Mouse (Mus musculus): ENCODE data around the gene Xrra1. TPM values are rescaled to one million over a fixed set of nuclear protein-coding genes. Genes with fewer than 3 reads are reported as not detected.
"Not testable (repeated sequence)": the region's sequence is repeated elsewhere in the genome, so short reads cannot be mapped to it uniquely, and the experiment has no call there.

Xrra1 gene
- polyA plus RNA-seq (2016; fragmentation: Nextera tagmentation; extraction: Ambion mirVana): 0.46 and 0.85 TPM in 2 replicates

DNA sequence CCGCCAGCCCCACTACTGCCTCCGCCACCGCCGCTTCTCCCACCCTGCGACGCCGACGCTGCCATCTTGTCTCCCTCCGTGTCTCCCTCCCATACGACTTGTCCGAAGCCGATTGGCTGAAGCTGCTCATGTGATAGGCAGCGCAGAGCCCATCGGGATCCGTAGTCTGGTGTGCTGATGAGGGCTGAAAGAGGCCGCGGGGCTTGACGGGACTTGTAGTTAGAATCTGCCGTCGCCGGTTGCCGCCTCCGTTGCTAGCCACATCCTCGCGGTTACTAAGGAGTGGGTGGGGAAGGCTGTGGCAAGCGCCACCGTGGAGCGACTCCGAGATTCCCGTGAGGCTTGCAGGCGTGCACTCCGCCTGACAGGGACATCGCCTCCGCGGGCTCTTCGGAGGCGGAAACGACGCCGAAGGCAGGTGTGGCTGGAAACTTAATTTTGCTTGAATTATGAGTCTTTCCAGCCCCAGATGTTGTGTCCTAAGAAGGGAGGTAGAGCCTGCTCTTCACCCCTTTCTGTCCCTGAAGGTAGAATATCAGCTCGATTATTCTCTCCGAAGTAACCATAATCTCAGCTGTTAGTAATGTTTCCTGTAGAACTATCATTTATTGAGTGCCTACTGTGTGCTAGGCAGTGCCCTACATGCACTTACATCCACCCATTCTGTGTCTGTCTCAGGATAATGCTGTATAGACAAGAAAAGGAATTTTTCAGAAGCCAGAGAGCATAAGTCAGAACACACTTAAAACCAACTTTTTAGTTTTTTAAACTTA is at the start of gene Xrra1:
Xrra1 (plus strand) TSS at position 304 of the 773 bp plus-strand sequence.
- Histone ChIP-seq H3K27me3 (replicated peaks; ENCODE audit: low read depth, poor library complexity, severe bottlenecking) (no peaks in the 10 kb centered on the region), H3K27ac (replicated peaks) (peak within 1 kb of the TSS; percentile 95), H3K9me3 (no peaks in the 10 kb centered on the region), H3K4me1 (peaks cover 29% of the 10 kb centered on the region), H3K36me3 (replicated peaks) (peaks cover 29% of the 10 kb centered on the region), H3K4me3 (peak within 1 kb of the TSS; percentile 84)
- DNase-seq (ENCODE audit: low spot score): peak; percentile 98
- under 1% methylated on average over 42 of the region's 42 CpGs for WGBS

DNA sequence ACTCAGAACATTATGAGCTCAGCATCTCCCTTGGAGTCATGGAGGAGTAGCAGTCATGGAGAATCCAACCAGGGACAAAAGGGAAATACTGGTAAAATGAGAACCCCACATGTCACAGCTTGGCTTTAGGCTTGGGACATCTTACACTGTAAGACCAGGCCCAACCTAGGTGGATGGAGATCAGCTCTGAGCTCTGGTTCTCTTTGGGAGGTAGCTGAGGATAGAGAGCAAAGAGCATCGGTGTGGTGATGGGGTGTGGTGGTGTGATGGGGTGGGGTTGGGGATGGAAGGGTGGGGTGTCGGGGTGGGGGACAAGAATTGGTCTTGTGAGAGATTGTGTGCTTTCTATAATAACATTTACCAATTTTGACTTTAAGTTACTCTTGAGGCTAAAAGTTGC is 48.1 kb upstream of the Xrra1 start:
- Histone ChIP-seq H3K27me3 (replicated peaks; ENCODE audit: low read depth, poor library complexity, severe bottlenecking) (no peaks in the 10 kb centered on the region), H3K36me3 (replicated peaks) (peaks cover 7% of the 10 kb centered on the region), H3K4me3 (no peak overlapping the region), H3K27ac (replicated peaks) (no peak overlapping the region), H3K9me3 (no peaks in the 10 kb centered on the region), H3K4me1 (no peaks in the 10 kb centered on the region)
- no peak for DNase-seq (ENCODE audit: low spot score)
- 84% methylated on average over 2 of the region's 2 CpGs for WGBS

DNA sequence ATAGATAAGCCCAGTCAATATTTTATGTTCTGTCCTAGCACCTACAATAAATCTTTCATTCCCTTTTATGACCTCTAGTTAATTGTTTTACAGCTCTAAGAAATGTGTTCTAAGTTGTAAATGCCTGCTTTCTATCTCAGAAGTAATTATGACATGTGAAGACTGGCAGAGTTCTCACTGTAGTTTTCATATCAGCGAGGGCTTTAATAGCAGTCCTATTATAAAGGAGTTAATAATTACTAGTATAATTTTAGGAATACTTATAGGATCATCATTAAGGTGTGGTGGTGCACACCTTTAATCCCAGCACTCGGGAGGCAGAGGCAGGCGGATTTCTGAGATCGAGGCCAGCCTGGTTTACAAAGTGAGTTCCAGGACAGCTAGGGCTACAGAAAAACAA is 47.3 kb upstream of the Xrra1 start:
- Histone ChIP-seq H3K4me1 (no peaks in the 10 kb centered on the region), H3K36me3 (replicated peaks) (peaks cover 7% of the 10 kb centered on the region)
- 92% methylated on average over 4 of the region's 4 CpGs for WGBS

DNA sequence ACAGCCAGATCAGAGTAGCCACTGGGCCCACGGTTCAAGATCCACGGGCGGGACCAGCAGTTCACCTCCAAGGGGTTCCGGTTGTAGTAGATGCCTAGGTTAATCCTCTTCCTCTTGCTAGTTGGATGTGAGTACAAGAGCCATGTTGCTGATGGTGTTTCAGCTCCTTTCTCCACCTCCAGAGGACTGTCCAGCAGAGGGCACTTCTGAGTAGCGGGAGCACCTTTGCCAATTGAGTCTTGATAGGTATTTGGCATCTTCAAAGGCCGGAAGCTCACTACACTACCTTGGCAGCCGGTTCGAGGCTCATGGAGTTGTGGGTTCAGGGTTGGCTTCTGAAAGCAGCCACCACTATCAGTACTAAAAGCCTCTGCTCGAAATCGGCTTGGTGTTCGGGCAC is 45.5 kb upstream of the Xrra1 start:
- Histone ChIP-seq H3K9me3 (no peaks in the 10 kb centered on the region), H3K27ac (replicated peaks) (no peak overlapping the region), H3K36me3 (replicated peaks) (peaks cover 7% of the 10 kb centered on the region), H3K4me3 (no peak overlapping the region), H3K27me3 (replicated peaks; ENCODE audit: low read depth, poor library complexity, severe bottlenecking) (no peaks in the 10 kb centered on the region), H3K4me1 (no peaks in the 10 kb centered on the region)
- WGBS: 89% methylated on average over 11 of the region's 11 CpGs
- no peak for DNase-seq (ENCODE audit: low spot score)

More for the DNA sequence above, 47.3 kb upstream of the Xrra1 start:
- Histone ChIP-seq H3K27ac (replicated peaks) (no peak overlapping the region), H3K9me3 (no peaks in the 10 kb centered on the region), H3K27me3 (replicated peaks; ENCODE audit: low read depth, poor library complexity, severe bottlenecking) (no peaks in the 10 kb centered on the region), H3K4me3 (no peak overlapping the region)
- no peak for DNase-seq (ENCODE audit: low spot score)

DNA sequence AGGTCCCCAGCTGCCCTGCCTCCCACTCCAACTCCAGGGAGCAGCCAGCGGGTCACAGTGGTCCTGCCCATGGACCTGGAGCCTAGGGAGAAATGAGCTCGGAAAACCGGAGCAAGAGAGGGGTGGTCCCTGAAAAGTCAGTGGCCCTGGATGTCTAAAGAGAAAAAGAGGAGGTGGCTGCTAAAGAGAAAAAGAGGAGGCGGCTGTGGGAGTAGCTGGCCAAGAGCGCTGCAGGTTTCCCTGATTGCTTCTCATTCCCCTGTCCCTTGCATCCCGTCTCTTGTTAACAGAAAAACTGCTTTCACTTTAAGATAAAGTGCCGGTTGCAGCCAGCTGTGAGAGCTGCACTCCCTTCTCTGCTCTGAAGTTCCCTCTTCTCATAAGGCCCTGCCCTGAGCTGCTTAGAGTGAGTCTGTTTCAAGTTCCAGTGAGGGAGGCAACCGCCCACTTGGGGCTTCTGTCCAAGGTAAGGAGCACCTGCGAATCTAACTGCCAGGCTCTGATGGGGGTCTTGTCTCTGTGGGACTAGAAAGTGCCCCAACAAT is 40.7 kb upstream of the Xrra1 start:
- not testable (repeated sequence) for H3K27me3 ChIP-seq (replicated peaks; ENCODE audit: low read depth, poor library complexity, severe bottlenecking); H3K36me3 ChIP-seq (replicated peaks); H3K4me1 ChIP-seq; H3K9me3 ChIP-seq; H3K27ac ChIP-seq (replicated peaks); DNase-seq (ENCODE audit: low spot score); H3K4me3 ChIP-seq
- WGBS: 21% methylated on average over 9 of the region's 9 CpGs

DNA sequence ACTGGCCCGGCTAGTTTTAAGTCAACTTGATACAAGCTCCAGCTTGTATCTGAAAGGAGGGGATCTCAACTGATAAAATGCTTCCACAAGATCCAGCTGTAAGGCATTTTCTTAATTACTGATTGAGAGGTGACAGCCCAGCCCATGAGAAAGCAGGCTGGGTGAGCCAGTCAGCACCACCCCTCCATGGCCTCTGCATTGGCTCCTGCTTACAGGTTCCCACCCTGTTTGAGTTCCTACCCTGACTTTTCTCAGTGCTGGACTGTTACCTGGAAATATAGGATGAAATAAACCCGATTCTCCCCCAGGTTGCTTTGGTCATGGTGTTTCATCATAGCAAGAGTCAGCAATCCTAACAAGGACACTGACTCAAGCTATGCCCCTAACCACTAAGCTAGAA is 37.0 kb upstream of the Xrra1 start:
- no peak for DNase-seq (ENCODE audit: low spot score)
- WGBS: 82% methylated on average over 2 of the region's 2 CpGs
- no peaks in the 10 kb centered on the region for H3K9me3 ChIP-seq
- no peaks in the 10 kb centered on the region for H3K27me3 ChIP-seq (replicated peaks; ENCODE audit: low read depth, poor library complexity, severe bottlenecking)
- no peak overlapping the region for H3K27ac ChIP-seq (replicated peaks)
- H3K4me1 ChIP-seq: no peaks in the 10 kb centered on the region
- no peak overlapping the region for H3K4me3 ChIP-seq
- H3K36me3 ChIP-seq (replicated peaks): no peaks in the 10 kb centered on the region

DNA sequence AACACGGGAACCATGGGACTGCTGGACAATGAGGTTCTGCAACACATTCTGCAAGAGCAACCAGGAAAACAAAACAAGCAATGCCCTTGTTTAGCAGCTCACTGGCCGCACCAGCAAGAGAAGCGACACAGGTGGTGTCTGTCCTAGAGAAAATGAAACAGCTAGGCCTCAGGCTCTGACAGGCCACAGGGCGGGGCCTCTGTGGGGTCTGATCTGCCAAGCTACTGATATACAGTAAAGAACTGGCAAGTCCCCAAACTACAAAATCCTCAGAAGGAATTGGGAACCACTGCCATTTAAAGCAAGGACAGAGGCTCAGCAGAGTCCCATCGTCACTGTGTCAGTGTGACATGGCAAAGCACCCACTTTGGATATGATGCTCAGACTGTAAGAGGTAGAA is 36.5 kb upstream of the Xrra1 start:
- WGBS: 84% methylated on average over 5 of the region's 5 CpGs
- no peaks in the 10 kb centered on the region for H3K27me3 ChIP-seq (replicated peaks; ENCODE audit: low read depth, poor library complexity, severe bottlenecking)
- no peak for DNase-seq (ENCODE audit: low spot score)
- no peak overlapping the region for H3K27ac ChIP-seq (replicated peaks)
- no peaks in the 10 kb centered on the region for H3K36me3 ChIP-seq (replicated peaks)
- H3K4me3 ChIP-seq: no peak overlapping the region
- no peaks in the 10 kb centered on the region for H3K4me1 ChIP-seq
- H3K9me3 ChIP-seq: no peaks in the 10 kb centered on the region

DNA sequence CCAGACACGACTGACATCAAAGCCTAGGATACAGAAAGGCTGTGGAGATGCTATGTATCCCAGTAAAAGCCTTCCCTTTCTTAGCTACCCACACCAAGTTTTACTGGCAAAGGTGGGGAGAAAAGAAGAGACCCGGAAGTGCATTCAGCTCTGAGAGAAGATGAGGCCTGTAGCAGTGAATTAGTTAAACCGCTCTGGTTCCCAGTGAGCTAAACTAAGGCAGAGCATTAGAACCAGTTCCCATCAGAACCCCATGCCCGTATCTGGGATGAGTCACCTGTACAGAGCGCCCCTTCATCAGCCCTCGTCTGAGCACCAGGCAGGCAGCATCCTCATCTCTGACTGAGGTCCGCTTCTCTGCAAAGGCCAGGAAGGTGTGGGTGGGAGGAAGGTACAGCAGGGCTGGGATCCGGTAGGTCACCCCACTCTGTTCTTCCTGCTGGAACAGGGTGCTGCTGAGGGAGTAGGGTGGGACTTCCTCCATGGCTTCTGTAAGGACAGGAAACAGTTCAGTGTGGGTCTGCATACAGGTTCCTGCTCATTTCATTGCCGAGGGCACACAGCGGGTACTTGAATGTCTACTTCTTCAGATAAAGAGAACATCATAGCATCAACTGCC is 35.8 kb upstream of the Xrra1 start:
- no peak overlapping the region for H3K4me3 ChIP-seq
- WGBS: 84% methylated on average over 10 of the region's 10 CpGs
- no peak overlapping the region for H3K27ac ChIP-seq (replicated peaks)
- no peaks in the 10 kb centered on the region for H3K36me3 ChIP-seq (replicated peaks)
- no peaks in the 10 kb centered on the region for H3K9me3 ChIP-seq
- DNase-seq (ENCODE audit: low spot score): no peak
- no peaks in the 10 kb centered on the region for H3K27me3 ChIP-seq (replicated peaks; ENCODE audit: low read depth, poor library complexity, severe bottlenecking)
- H3K4me1 ChIP-seq: peaks cover 3% of the 10 kb centered on the region

DNA sequence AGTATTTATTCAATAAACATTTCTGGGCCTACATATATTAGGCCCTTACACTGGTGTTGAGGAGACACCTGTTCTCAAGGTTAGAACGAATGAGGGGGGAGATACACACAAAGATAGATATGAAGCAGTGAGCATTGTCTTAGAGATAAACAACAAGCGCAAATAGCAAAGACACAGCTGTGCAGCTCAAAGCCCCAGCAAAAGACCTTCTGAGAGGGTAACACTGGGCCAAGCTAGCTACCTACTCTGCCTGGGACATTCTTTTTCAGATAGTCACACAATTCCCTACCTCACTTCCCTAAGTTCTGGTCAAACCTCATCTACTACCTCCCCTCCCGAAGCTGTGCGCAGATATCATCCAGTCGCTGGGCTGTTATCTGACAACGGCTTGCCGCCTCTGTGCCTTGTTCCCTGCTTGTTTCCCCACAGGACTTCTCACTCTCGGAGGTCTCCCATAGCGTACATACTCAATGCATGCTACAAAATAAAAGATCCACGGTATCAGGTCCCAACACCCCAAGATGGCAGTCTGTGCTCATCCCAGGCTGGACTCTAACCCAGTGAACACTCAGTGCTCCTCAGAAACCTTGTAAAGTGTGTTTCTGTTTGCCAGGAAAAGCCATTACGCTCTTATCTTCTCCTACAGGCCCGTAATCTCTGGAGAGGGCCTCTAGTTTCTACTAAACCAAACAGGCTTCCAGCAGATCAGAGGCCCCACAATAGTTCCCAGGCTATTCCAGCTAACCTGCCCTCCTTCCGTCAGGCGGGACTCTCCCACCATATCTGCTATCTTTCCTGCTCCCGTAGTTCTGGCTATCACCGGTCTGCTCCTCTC is 34.0 kb upstream of the Xrra1 start:
- H3K4me1 ChIP-seq: peaks cover 10% of the 10 kb centered on the region
- H3K27ac ChIP-seq (replicated peaks): no peak overlapping the region
- DNase-seq (ENCODE audit: low spot score): no peak
- H3K36me3 ChIP-seq (replicated peaks): no peaks in the 10 kb centered on the region
- H3K9me3 ChIP-seq: no peaks in the 10 kb centered on the region
- H3K4me3 ChIP-seq: no peak overlapping the region
- WGBS: 83% methylated on average over 16 of the region's 16 CpGs
- H3K27me3 ChIP-seq (replicated peaks; ENCODE audit: low read depth, poor library complexity, severe bottlenecking): no peaks in the 10 kb centered on the region

DNA sequence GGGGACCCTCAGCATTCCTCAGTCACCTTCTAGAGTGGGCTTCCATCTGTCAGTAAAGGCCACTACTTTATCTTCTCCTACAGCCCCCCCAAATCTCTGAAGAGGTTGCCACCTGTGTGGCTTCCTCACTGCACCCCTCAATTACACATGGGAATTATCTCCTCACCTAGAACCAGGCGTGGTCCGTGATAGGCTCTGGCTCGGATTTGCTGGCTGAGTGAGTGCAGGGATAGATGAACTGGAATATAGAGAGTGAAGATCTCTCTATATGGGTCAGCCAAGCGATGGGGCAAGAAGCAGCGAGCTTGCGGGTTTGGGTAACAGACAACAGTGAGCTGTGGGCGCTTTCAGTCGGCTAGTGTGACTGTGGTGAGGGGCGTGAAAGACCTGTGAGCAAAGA is 33.4 kb upstream of the Xrra1 start:
- DNase-seq (ENCODE audit: low spot score): no peak
- no peaks in the 10 kb centered on the region for H3K9me3 ChIP-seq
- no peaks in the 10 kb centered on the region for H3K27me3 ChIP-seq (replicated peaks; ENCODE audit: low read depth, poor library complexity, severe bottlenecking)
- H3K4me1 ChIP-seq: peaks cover 10% of the 10 kb centered on the region
- H3K4me3 ChIP-seq: peak overlapping the region; percentile 13; the same call in 1 of the 2 replicates
- no peak overlapping the region for H3K27ac ChIP-seq (replicated peaks)
- 87% methylated on average over 9 of the region's 9 CpGs for WGBS
- H3K36me3 ChIP-seq (replicated peaks): no peaks in the 10 kb centered on the region

DNA sequence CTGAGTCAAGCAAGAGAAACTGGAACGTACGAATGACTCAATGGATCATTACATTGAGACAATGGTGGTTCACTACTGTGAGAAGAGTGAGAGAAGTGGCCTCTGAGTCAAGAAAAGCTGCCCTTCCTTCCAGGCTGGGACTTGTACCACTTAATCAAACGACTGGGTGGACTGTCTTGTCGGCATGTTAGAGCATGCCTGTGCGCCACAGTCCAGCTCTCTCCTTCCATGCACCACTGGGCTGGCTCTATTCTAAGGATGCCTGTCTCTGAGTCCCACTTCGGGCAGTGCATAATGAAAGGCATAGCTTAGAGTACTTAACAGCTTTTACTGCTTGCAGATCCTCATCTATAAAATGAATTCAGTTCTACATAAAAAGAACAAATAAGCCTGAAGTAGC is 32.8 kb upstream of the Xrra1 start:
- 72% methylated on average over 6 of the region's 6 CpGs for WGBS
- Histone ChIP-seq H3K27ac (replicated peaks) (no peak overlapping the region), H3K36me3 (replicated peaks) (no peaks in the 10 kb centered on the region)

DNA sequence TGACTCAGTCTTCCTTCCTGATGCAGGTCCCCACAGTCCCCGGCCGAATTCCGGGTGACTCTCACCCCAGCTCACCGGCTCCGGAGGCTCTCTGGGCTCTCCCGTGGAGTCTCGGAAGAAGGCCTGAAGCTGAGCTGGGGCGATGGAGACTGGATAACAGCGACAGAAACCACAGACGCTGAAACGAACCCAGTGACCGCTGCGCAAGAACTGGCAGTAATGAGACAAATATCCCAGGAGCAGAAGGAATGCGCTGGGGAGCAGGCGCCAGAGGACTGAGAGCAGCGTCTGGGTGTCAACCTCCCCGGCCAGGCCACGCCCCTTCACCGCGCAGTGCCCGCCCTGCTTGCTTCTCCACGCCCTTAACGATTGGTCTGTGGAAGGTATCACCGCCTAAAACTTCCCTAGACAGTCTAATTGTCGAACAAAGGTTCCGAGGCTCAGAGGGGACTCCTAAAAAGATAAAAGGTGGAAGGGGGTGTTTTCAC is 30.8 kb upstream of the Xrra1 start, which contains the start of gene Neu3:
Neu3 (minus strand) TSS at position 335 of the 488 bp plus-strand sequence.
- WGBS: under 1% methylated on average over 26 of the region's 26 CpGs
- Histone ChIP-seq H3K4me1 (peaks cover 10% of the 10 kb centered on the region), H3K27ac (replicated peaks) (peak within 1 kb of the TSS; percentile 81)

More for the DNA sequence above, 32.8 kb upstream of the Xrra1 start:
- DNase-seq (ENCODE audit: low spot score): no peak
- Histone ChIP-seq H3K27me3 (replicated peaks; ENCODE audit: low read depth, poor library complexity, severe bottlenecking) (no peaks in the 10 kb centered on the region), H3K4me3 (no peak overlapping the region), H3K9me3 (no peaks in the 10 kb centered on the region), H3K4me1 (peaks cover 10% of the 10 kb centered on the region)

More for the DNA sequence above, 30.8 kb upstream of the Xrra1 start, which contains the start of gene Neu3:
- peak; percentile 93 for DNase-seq (ENCODE audit: low spot score)
- no peaks in the 10 kb centered on the region for H3K36me3 ChIP-seq (replicated peaks)
- peak within 1 kb of the TSS; percentile 64 for H3K4me3 ChIP-seq
- H3K9me3 ChIP-seq: no peaks in the 10 kb centered on the region
- H3K27me3 ChIP-seq (replicated peaks; ENCODE audit: low read depth, poor library complexity, severe bottlenecking): no peaks in the 10 kb centered on the region

Measured in embryonic facial prominence, embryonic 10.5 days (tissue).